In the genomic region with DNA sequence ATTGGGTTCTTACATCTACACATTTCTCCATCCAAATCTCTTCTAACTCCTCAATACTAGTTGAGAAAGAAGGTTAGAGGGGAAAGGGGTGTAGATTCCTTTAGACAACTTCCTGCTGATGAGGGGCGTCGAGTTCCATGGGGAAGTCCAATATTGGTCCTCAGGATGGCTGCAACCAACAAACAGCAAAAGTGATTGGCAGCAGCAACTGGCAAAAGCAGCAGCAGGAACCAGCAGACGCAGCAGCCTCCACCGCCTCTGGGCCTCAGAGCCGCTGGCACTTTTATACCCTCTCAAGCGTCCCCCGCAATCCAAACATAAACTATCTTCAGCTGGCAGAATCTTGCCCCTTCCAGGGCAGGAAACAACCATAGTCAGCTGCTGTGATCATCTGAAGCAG, we compare ENCODE assay signal across 16 mouse cellular contexts.
"Had no signal": no experiment of that assay in that cellular context is flagged by ENCODE, and none has a peak within 500 bp of the region (broad histone marks: within the 10 kb centered on the region; RNA-seq: fewer than 3 reads in every experiment).

No protein-coding gene starts in this region.

- H3K9me3 ChIP-seq: limb, embryonic 10.5 days; midbrain, embryonic 15.5 days; neural tube, embryonic 13.5 days had no signal

- H3K4me2 ChIP-seq: liver, embryonic 11.5 days; liver, embryonic 15.5 days; lung, embryonic 14.5 days; midbrain, embryonic 11.5 days; midbrain, embryonic 15.5 days; neural tube, embryonic 13.5 days had no signal

- H3K27me3 ChIP-seq: liver, embryonic 15.5 days; megakaryocyte, embryonic 14.5 days; midbrain, embryonic 15.5 days; neural tube, embryonic 13.5 days had no signal

- ATAC-seq: hindbrain, embryonic 16.5 days; inflammation-experienced regulatory T-cells, adult 6 months; intestine, postnatal 0 days; midbrain, embryonic 15.5 days had no signal

- H3K9ac ChIP-seq: liver, embryonic 15.5 days; lung, embryonic 14.5 days; midbrain, embryonic 15.5 days; neural tube, embryonic 13.5 days had no signal

- DNase-seq: lung, embryonic 14.5 days; right cerebral cortex, adult 18-20 months; right cerebral cortex, postnatal 25 days; thymus, postnatal 4 days had no signal

- H3K4me3 ChIP-seq: left cerebral cortex, adult 2 months; limb, embryonic 10.5 days; liver, embryonic 15.5 days; megakaryocyte, embryonic 14.5 days; midbrain, embryonic 15.5 days; neural tube, embryonic 13.5 days had no signal

- H3K36me3 ChIP-seq: limb, embryonic 10.5 days; liver, embryonic 15.5 days; midbrain, embryonic 15.5 days; neural tube, embryonic 13.5 days had no signal

- H3K27ac ChIP-seq: left cerebral cortex, adult 2 months; limb, embryonic 10.5 days; liver, embryonic 15.5 days; macrophage; midbrain, embryonic 15.5 days; neural tube, embryonic 13.5 days had no signal

- H3K4me1 ChIP-seq: liver, embryonic 15.5 days; megakaryocyte, embryonic 14.5 days had no signal
